Mouse (Mus musculus): Measurements from ENCODE around the gene Mtmr2.
"Not testable (repeated sequence)": the region's sequence is repeated elsewhere in the genome, so short reads cannot be mapped to it uniquely, and the experiment has no call there.

GRCm38 (mm10) chr9:13715891-13716290, 32.3 kb upstream of the Mtmr2 start:
- not testable (repeated sequence) for TF ChIP-seq CTCF (IDR thresholded peaks at IDR 0.05; ENCODE audit: borderline replicate concordance, insufficient read depth, low read depth, low read length); POLR2A (IDR thresholded peaks at IDR 0.05; ENCODE audit: borderline replicate concordance, insufficient read depth, low read length)

Data from cerebellum, adult 2 months (tissue).